In the genomic region with DNA sequence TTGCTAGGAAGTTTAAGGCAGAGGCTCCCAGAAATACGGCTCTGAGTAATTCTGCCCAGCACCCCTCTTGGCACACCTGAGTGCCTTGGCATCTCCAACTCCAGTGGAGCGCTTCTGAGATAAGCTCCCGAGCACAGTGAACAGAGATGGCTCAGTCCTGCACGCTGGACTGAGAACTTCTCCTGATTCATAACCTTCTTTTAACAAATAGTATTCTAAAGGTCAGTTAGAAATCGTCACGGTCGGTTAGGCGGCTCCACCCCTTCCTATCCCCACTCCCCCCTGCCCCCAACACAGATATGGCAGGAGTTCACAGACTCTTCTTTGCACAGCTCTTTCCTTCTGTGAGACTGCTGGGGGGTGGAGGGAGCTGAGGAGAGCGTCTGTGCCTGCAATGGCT, we compare ENCODE assay signal across 10 mouse cellular contexts.
DNase-seq lines count a peak whose midpoint lies in the region; ATAC-seq and TF ChIP-seq lines count a peak whose summit lies in the region.
"Had no signal": no experiment of that assay in that cellular context is flagged by ENCODE, and none has a peak within 500 bp of the region (broad histone marks: within the 10 kb centered on the region; RNA-seq: fewer than 3 reads in every experiment).

No protein-coding gene starts in this region.

- H3K4me1 ChIP-seq in heart, adult 2 months (ENCODE audit: control insufficient read depth, insufficient read depth, low read length): peaks cover 23% of the 10 kb centered on the region
- H3K4me1 ChIP-seq in heart, embryonic 13.5 days: peaks cover 47% of the 10 kb centered on the region
- H3K4me1 ChIP-seq in kidney, embryonic 15.5 days: peaks cover 32% of the 10 kb centered on the region
- peaks cover 35% of the 10 kb centered on the region for H3K4me1 ChIP-seq in thymus, adult 2 months (replicated peaks; ENCODE audit: control insufficient read depth, insufficient read depth, low read length)

- H3K4me2 ChIP-seq in heart, embryonic 13.5 days: peak overlapping the region; percentile 45
- no peak overlapping the region for H3K4me2 ChIP-seq in kidney, embryonic 15.5 days
- H3K4me2 ChIP-seq: forebrain, embryonic 12.5 days had no signal

- intact Hi-C loops in heart, adult 2 months (cut with DNase I): no loop called here

- no peak for ATAC-seq in heart, embryonic 13.5 days (ENCODE audit: extremely low read depth, insufficient number of reproducible peaks, low FRiP score, low TSS enrichment)
- ATAC-seq in kidney, embryonic 15.5 days (replicated peaks; ENCODE audit: low FRiP score): peak; percentile 49; the same call in 1 of the 2 replicates
- ATAC-seq: liver, postnatal 0 days had no signal

- no peak for TF ChIP-seq CTCF in heart, adult 2 months (IDR thresholded peaks at IDR 0.05)
- no peak for TF ChIP-seq CTCF in thymus, adult 2 months (IDR thresholded peaks at IDR 0.05; ENCODE audit: borderline replicate concordance, control insufficient read depth, extremely low read depth, insufficient read depth, low read length, poor library complexity)

- H3K36me3 ChIP-seq in heart, adult 2 months (ENCODE audit: control insufficient read depth, insufficient read depth, low read length): peaks cover 7% of the 10 kb centered on the region
- peaks cover 3% of the 10 kb centered on the region; the same call in 1 of the 2 replicates for H3K36me3 ChIP-seq in heart, embryonic 13.5 days
- 0 out of 2 replicates have a peak, but pooled peaks cover 3% of the 10 kb centered on the region for H3K36me3 ChIP-seq in kidney, embryonic 15.5 days
- no peaks in the 10 kb centered on the region for H3K36me3 ChIP-seq in thymus, adult 2 months (ENCODE audit: control insufficient read depth, insufficient read depth, low read length)
- H3K36me3 ChIP-seq: forebrain, embryonic 12.5 days had no signal

- 13% methylated on average over 9 of the region's 9 CpGs for WGBS in heart, adult 2 months
- 30% methylated on average over 9 of the region's 9 CpGs for WGBS in heart, embryonic 13.5 days
- 47% methylated on average over 9 of the region's 9 CpGs for WGBS in kidney, embryonic 15.5 days
- WGBS in thymus, adult 2 months: 53% methylated on average over 9 of the region's 9 CpGs

- peaks cover 3% of the 10 kb centered on the region; the same call in 1 of the 2 replicates for H3K9me3 ChIP-seq in heart, embryonic 13.5 days
- H3K9me3 ChIP-seq in kidney, embryonic 15.5 days (replicated peaks): no peaks in the 10 kb centered on the region
- H3K9me3 ChIP-seq: forebrain, embryonic 12.5 days had no signal

- no peak overlapping the region for H3K9ac ChIP-seq in heart, adult 2 months (ENCODE audit: low read depth, low read length)
- peak overlapping the region; percentile 61 for H3K9ac ChIP-seq in heart, embryonic 13.5 days
- no peak overlapping the region for H3K9ac ChIP-seq in kidney, embryonic 15.5 days
- H3K9ac ChIP-seq: forebrain, embryonic 12.5 days; liver, postnatal 0 days had no signal

- no peak overlapping the region for H3K4me3 ChIP-seq in heart, adult 2 months
- H3K4me3 ChIP-seq in heart, embryonic 13.5 days: no peak overlapping the region
- no peak overlapping the region for H3K4me3 ChIP-seq in kidney, embryonic 15.5 days (replicated peaks)
- H3K4me3 ChIP-seq in thymus, adult 2 months (ENCODE audit: control insufficient read depth, insufficient read depth, low read length): no peak overlapping the region
- H3K4me3 ChIP-seq: forebrain, embryonic 12.5 days had no signal

- TF ChIP-seq EP300 in heart, adult 2 months (IDR thresholded peaks at IDR 0.05; ENCODE audit: insufficient read depth, low read depth, low read length): no peak

- no peak for TF ChIP-seq POLR2A in heart, adult 2 months (IDR thresholded peaks at IDR 0.05; ENCODE audit: insufficient read depth, low read depth, low read length)
- TF ChIP-seq POLR2A in thymus, adult 2 months (IDR thresholded peaks at IDR 0.05; ENCODE audit: control insufficient read depth, extremely low read depth, insufficient read depth, low read length, poor library complexity): no peak

- no peaks in the 10 kb centered on the region for H3K79me2 ChIP-seq in heart, adult 2 months (replicated peaks; ENCODE audit: control insufficient read depth, insufficient read depth, low read length)

- peak in 1 of 2 experiments; percentile 51 for DNase-seq in heart, adult 2 months
- no peak for DNase-seq in heart, adult 8-10 months (ENCODE audit: low spot score)
- DNase-seq in cerebellum, postnatal 36 days: peak; percentile 21 to 25
- DNase-seq in frontal cortex, postnatal 25 days (ENCODE audit: low spot score in 2 of 2): no peak
- DNase-seq in yolk sac, embryonic 10.5 days (ENCODE audit: low spot score): no peak
- DNase-seq in thymus, adult 2 months: no peak
- DNase-seq: liver, postnatal 0 days had no signal

- peak overlapping the region; percentile 27; the same call in 1 of the 2 replicates for H3K27ac ChIP-seq in heart, adult 2 months
- H3K27ac ChIP-seq in heart, embryonic 13.5 days (replicated peaks): peak overlapping the region; percentile 57
- H3K27ac ChIP-seq in kidney, embryonic 15.5 days: peak overlapping the region; percentile 11; the same call in 1 of the 2 replicates
- no peak overlapping the region for H3K27ac ChIP-seq in thymus, adult 2 months (ENCODE audit: control insufficient read depth, insufficient read depth, low read length)
- H3K27ac ChIP-seq: forebrain, embryonic 12.5 days had no signal

- H3K27me3 ChIP-seq in heart, adult 2 months (ENCODE audit: control insufficient read depth, insufficient read depth, low read length): no peaks in the 10 kb centered on the region
- H3K27me3 ChIP-seq in heart, embryonic 13.5 days (replicated peaks): no peaks in the 10 kb centered on the region
- no peaks in the 10 kb centered on the region for H3K27me3 ChIP-seq in kidney, embryonic 15.5 days
- H3K27me3 ChIP-seq in thymus, adult 2 months (ENCODE audit: control insufficient read depth, insufficient read depth, low read length): no peaks in the 10 kb centered on the region
- H3K27me3 ChIP-seq: forebrain, embryonic 12.5 days had no signal

Comparison
In these comparisons a context has a peak if more than half of its experiments do, and no peak if none do; other contexts are left out.
1. DNase-seq: peak in cerebellum, postnatal 36 days (2 of 2); none in heart, adult 8-10 months (single experiment), frontal cortex, postnatal 25 days (0 of 2), yolk sac, embryonic 10.5 days (single experiment) and thymus, adult 2 months (single experiment).